Mouse (Mus musculus) gastrocnemius, postnatal 4 days (tissue): Measurements from ENCODE around the gene Ulk3. TPM values are rescaled to one million over a fixed set of nuclear protein-coding genes. Genes with fewer than 3 reads are reported as not detected.

ENCODE experiments used
- DNase-seq, 2 experiments: peaks; one replicate each; pipeline ENCODE4 v3.0.0; 2021 to 2022; ENCODE audit warnings: low spot score in 2 of 2, mixed read lengths in 2 of 2
- total RNA-seq, 2 experiments: library from RNA; stranded (reverse); gene quantifications; 2 replicates each; pipeline ENCODE4 v1.2.3; 2021

Ulk3 gene
- total RNA-seq, 2 experiments from 2014 or later: 14.3 to 15.3 TPM

GRCm38 (mm10) chr9:57566846-57567245 is 22.4 kb upstream of the Ulk3 start:
- DNase-seq: no peak

- no peak for DNase-seq
Measured at GRCm38 (mm10) chr9:57568500-57568899, 20.8 kb upstream of the Ulk3 start.

- DNase-seq: no peak
Measured at GRCm38 (mm10) chr9:57574397-57574796, 14.9 kb upstream of the Ulk3 start.

- no peak for DNase-seq
Measured at GRCm38 (mm10) chr9:57575577-57575976, 13.7 kb upstream of the Ulk3 start.

- DNase-seq: no peak
Measured at GRCm38 (mm10) chr9:57577144-57577849, 12.0 kb upstream of the Ulk3 start.

- no peak for DNase-seq
Measured at GRCm38 (mm10) chr9:57584991-57585390, 4.3 kb upstream of the Ulk3 start.

- DNase-seq: no peak
Measured at GRCm38 (mm10) chr9:57590726-57591125, 1.5 kb downstream of the Ulk3 start.

GRCm38 (mm10) chr9:57593454-57594173 is 4.4 kb downstream of the Ulk3 start:
- DNase-seq: no peak

GRCm38 (mm10) chr9:57594174-57594509 is 4.9 kb downstream of the Ulk3 start:
- no peak for DNase-seq

- DNase-seq: no peak
Measured at GRCm38 (mm10) chr9:57597265-57597664, 8.0 kb downstream of the Ulk3 start.

GRCm38 (mm10) chr9:57597929-57598382 is 8.7 kb downstream of the Ulk3 start:
- DNase-seq: no peak

- DNase-seq: no peak
Measured at GRCm38 (mm10) chr9:57598851-57599563, 9.8 kb downstream of the Ulk3 start.

GRCm38 (mm10) chr9:57600620-57601352 is 11.5 kb downstream of the Ulk3 start:
- peak in 1 of 2 experiments; percentile 52 for DNase-seq

GRCm38 (mm10) chr9:57601353-57601706 is 12.1 kb downstream of the Ulk3 start:
- peak; percentile 40 to 72 for DNase-seq

- DNase-seq: no peak
Measured at GRCm38 (mm10) chr9:57602098-57602497, 12.8 kb downstream of the Ulk3 start.

- no peak for DNase-seq
Measured at GRCm38 (mm10) chr9:57604875-57605274, 15.6 kb downstream of the Ulk3 start.

- no peak for DNase-seq
Measured at GRCm38 (mm10) chr9:57605503-57605902, 16.3 kb downstream of the Ulk3 start.

- peak; percentile 43 to 65 for DNase-seq
Measured at GRCm38 (mm10) chr9:57606139-57606851, 17.0 kb downstream of the Ulk3 start, which contains the start of gene Cplx3. Gene Cplx3, minus strand, starts transcription at chr9:57606281.

- DNase-seq: no peak
Measured at GRCm38 (mm10) chr9:57609803-57610202, 20.6 kb downstream of the Ulk3 start.

- no peak for DNase-seq
Measured at GRCm38 (mm10) chr9:57610359-57610826, 21.1 kb downstream of the Ulk3 start.

- DNase-seq: no peak
Measured at GRCm38 (mm10) chr9:57612587-57612986, 23.3 kb downstream of the Ulk3 start.
